Mouse (Mus musculus) hindbrain, embryonic 15.5 days (tissue): ENCODE measurements around the gene Hoxa4. TPM values are rescaled to one million over a fixed set of nuclear protein-coding genes. Genes with fewer than 3 reads are reported as not detected.

Experiments used
- ATAC-seq: fragments of 200-750 bp; cut with Nextera tagmentation; 2 replicates; pipeline ENCODE4 v1.8.0; 2017; ENCODE audit warnings: low read depth, moderate number of reproducible peaks, moderate TSS enrichment; ENCODE audit not compliant: low FRiP score
- H3K27ac ChIP-seq: fragments of 300-500 bp; sonication (generic); replicated peaks from 2 replicates; pipeline ENCODE4 v1.5.1; 2015; ENCODE audit warnings: mild to moderate bottlenecking, inconsistent platforms
- H3K27me3 ChIP-seq: fragments of 300-500 bp; sonication (generic); 2 replicates; pipeline ENCODE4 v1.6.1; 2015; ENCODE audit warnings: control low read depth, inconsistent platforms
- H3K36me3 ChIP-seq: fragments of 300-500 bp; sonication (generic); 2 replicates; pipeline ENCODE4 v1.6.1; 2015; ENCODE audit warnings: control low read depth, inconsistent platforms
- H3K4me1 ChIP-seq: fragments of 300-500 bp; sonication (generic); replicated peaks from 2 replicates; pipeline ENCODE4 v1.6.1; 2015; ENCODE audit warnings: control low read depth, inconsistent platforms
- H3K4me2 ChIP-seq: fragments of 300-500 bp; sonication (generic); 2 replicates; pipeline ENCODE4 v1.6.1; 2015; ENCODE audit warnings: moderate library complexity, mild to moderate bottlenecking, inconsistent platforms
- H3K4me3 ChIP-seq: fragments of 300-500 bp; sonication (generic); 2 replicates; pipeline ENCODE4 v1.5.1; 2015; ENCODE audit warnings: mild to moderate bottlenecking, inconsistent platforms
- H3K9ac ChIP-seq: fragments of 300-500 bp; sonication (generic); 2 replicates; pipeline ENCODE4 v1.6.1; 2015; ENCODE audit warnings: inconsistent platforms
- H3K9me3 ChIP-seq: fragments of 300-500 bp; sonication (generic); 2 replicates; pipeline ENCODE4 v1.6.1; 2016; ENCODE audit warnings: control low read depth, inconsistent platforms
- WGBS: fragments of 180-500 bp; shearing (Covaris S2); methylation state at CpG from one replicate; pipeline ENCODE4 v1.1.7; 2015; 5-methylcytosine and 5-hydroxymethylcytosine counted together
- polyA plus RNA-seq: library from polyadenylated mRNA; unstranded; fragments of >200 nt; fragmentation: Nextera tagmentation; extraction: Ambion mirVana; gene quantifications from 2 replicates; pipeline ENCODE4 v1.2.1, GENCODE M21; 2015

Hoxa4 gene
- polyA plus RNA-seq, 1 experiment from 2014 or later = 12.2 TPM

- Histone ChIP-seq H3K27me3 (peaks cover 32% of the 10 kb centered on the region), H3K4me1 (0 out of 2 replicates have a peak, but pooled peaks cover 8% of the 10 kb centered on the region)
Observed at GRCm38 (mm10) chr6:52179690-52180089, 11.9 kb downstream of the Hoxa4 start.

DNA sequence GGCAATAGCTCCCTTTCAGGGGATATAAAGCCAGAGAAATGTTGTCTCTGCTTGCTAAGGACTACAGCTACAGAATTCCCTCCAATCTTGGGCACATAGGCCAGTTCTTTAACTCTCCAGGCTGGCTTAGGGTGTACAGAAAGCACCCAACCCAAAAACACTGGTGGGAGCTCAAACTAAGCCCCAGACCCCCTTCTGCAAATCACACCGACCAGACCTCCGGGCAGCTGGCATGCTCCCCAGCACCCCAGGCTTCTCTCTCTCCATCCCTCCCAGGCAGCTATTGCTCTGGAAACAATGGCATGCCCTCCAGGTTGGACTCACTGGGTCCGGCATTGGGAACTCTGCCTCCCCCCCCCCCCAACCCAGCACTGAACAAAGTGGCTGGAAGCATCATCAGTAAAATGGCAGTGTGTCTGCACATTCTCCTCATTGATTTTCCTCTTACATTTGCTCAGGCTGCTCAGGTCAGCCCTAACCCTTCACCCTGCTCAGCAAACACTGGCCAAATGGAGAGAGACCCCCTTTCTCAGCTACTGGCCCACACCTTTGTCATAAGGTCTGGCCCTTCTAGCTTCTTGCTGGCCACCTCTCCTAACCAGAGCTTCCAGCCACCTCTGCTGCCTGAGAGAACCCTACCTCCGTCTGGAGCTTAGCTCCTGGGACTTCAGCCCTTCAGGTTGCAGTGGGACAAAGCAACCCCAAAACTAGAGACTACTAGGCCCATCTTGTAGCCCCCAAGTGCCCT is 12.5 kb downstream of the Hoxa4 start:
- no peaks in the 10 kb centered on the region for H3K36me3 ChIP-seq
- H3K27ac ChIP-seq = peak overlapping the region; percentile 92
- peak overlapping the region; percentile 97 for H3K4me2 ChIP-seq
- 4% methylated on average over 4 of the region's 4 CpGs for WGBS
- peak overlapping the region; percentile 64 for H3K9ac ChIP-seq
- ATAC-seq = no peak
- no peaks in the 10 kb centered on the region for H3K9me3 ChIP-seq
- 0 out of 2 replicates have a peak, but pooled peaks cover 5% of the 10 kb centered on the region for H3K4me1 ChIP-seq
- H3K27me3 ChIP-seq = peaks cover 32% of the 10 kb centered on the region
- peak overlapping the region; percentile 51 for H3K4me3 ChIP-seq

More at GRCm38 (mm10) chr6:52179690-52180089, 11.9 kb downstream of the Hoxa4 start:
- Histone ChIP-seq H3K4me2 (peak overlapping the region; percentile 97), H3K9me3 (no peaks in the 10 kb centered on the region), H3K36me3 (no peaks in the 10 kb centered on the region), H3K27ac (peak overlapping the region; percentile 92), H3K9ac (peak overlapping the region; percentile 64), H3K4me3 (peak overlapping the region; percentile 51)
- ATAC-seq = no peak
- under 1% methylated on average over 10 of the region's 10 CpGs for WGBS

- no peaks in the 10 kb centered on the region for H3K36me3 ChIP-seq
- H3K4me3 ChIP-seq = peak overlapping the region; percentile 51
- peak overlapping the region; percentile 92 for H3K27ac ChIP-seq
- H3K4me1 ChIP-seq = peaks cover 7% of the 10 kb centered on the region; the same call in 1 of the 2 replicates
- H3K9ac ChIP-seq = peak overlapping the region; percentile 64
- peak overlapping the region; percentile 97 for H3K4me2 ChIP-seq
- no peak for ATAC-seq
- WGBS = 2% methylated on average over 9 of the region's 9 CpGs
- peaks cover 28% of the 10 kb centered on the region for H3K27me3 ChIP-seq
- H3K9me3 ChIP-seq = no peaks in the 10 kb centered on the region
Observed at GRCm38 (mm10) chr6:52177806-52178205, 13.7 kb downstream of the Hoxa4 start.

GRCm38 (mm10) chr6:52177061-52177735 is 14.4 kb downstream of the Hoxa4 start, which contains the start of gene 5730596B20Rik:
Gene 5730596B20Rik, plus strand, starts transcription at chr6:52177498.
- 3% methylated on average over 36 of the region's 36 CpGs for WGBS
- peak within 1 kb of the TSS; percentile 51 for H3K4me3 ChIP-seq
- no peak for ATAC-seq
- H3K27me3 ChIP-seq = peaks cover 24% of the 10 kb centered on the region
- H3K4me2 ChIP-seq = peak within 1 kb of the TSS; percentile 97
- peak within 1 kb of the TSS; percentile 64 for H3K9ac ChIP-seq
- H3K36me3 ChIP-seq = no peaks in the 10 kb centered on the region
- H3K9me3 ChIP-seq = no peaks in the 10 kb centered on the region
- peaks cover 13% of the 10 kb centered on the region for H3K4me1 ChIP-seq
- H3K27ac ChIP-seq = peak within 1 kb of the TSS; percentile 92

DNA sequence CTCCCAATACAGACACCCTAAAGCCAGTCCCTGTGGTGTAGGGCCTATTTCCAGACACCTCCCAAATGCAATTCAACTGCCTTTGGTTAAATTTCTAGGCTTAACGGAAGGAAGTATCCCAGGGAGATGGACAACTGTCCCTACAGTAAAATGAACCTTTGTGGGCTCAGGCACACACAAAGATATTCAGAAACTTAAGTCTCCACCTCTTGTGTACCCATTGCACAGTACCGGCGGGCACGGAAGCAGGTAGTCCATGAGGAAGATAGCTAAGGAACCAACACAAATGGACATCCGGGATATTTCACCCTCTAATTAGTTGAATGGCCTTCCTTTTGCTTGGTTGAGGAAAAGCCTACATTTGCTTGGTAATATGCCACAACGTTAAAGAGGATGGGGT is 15.2 kb downstream of the Hoxa4 start:
- Histone ChIP-seq H3K9ac (peak overlapping the region; percentile 64), H3K4me2 (peak overlapping the region; percentile 97), H3K27ac (peak overlapping the region; percentile 92), H3K36me3 (no peaks in the 10 kb centered on the region), H3K27me3 (peaks cover 20% of the 10 kb centered on the region), H3K9me3 (no peaks in the 10 kb centered on the region), H3K4me1 (peaks cover 18% of the 10 kb centered on the region), H3K4me3 (peak overlapping the region; percentile 51)
- no peak for ATAC-seq
- under 1% methylated on average over 6 of the region's 6 CpGs for WGBS

GRCm38 (mm10) chr6:52175864-52176263 is 15.7 kb downstream of the Hoxa4 start:
- H3K4me3 ChIP-seq = peak overlapping the region; percentile 51

DNA sequence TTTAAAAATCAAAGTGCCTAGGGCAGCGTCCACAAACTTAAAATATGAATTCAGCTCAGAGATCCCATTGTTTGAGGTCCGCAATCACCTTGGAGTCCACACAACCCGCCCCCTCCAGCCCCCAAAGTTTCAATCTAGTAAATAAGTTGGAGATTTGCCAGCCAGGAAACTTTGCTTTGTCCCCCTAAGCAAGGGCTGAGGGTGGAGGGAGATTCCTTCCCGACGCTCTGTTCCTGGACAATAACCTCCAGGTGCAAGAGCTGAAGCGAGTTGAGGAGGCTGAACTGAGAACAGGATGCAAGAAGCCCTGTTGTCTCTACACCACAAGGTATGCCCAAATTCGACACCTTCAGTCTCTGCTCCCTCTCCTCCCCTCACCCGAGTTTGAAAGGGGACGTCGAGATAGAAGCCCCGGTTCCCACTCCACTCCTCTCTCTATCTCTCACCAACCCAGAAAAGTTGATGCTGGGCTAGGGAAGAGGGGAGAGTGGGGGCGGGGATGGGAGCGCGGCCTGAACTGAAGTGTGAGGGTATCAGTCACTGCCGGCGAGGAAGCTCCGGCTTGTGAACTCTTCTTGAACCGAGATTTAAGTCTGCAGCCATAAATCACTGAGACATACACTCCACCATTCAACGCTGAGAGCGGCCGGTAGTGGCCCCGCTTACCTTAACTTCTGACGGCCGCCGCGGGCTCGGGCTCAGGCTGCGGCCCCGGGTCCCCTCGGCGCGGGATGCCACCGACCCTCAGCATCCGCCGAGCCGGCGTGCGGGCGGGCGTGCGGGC is 16.4 kb downstream of the Hoxa4 start:
- no peak for ATAC-seq
- peak overlapping the region; percentile 64 for H3K9ac ChIP-seq
- peak overlapping the region; percentile 51 for H3K4me3 ChIP-seq
- 1% methylated on average over 41 of the region's 41 CpGs for WGBS
- peak overlapping the region; percentile 92 for H3K27ac ChIP-seq
- H3K27me3 ChIP-seq = peaks cover 22% of the 10 kb centered on the region
- no peaks in the 10 kb centered on the region for H3K9me3 ChIP-seq
- peak overlapping the region; percentile 97 for H3K4me2 ChIP-seq
- H3K4me1 ChIP-seq = peaks cover 30% of the 10 kb centered on the region
- H3K36me3 ChIP-seq = no peaks in the 10 kb centered on the region

More at GRCm38 (mm10) chr6:52175864-52176263, 15.7 kb downstream of the Hoxa4 start:
- H3K9ac ChIP-seq = peak overlapping the region; percentile 64
- peaks cover 23% of the 10 kb centered on the region for H3K4me1 ChIP-seq
- H3K4me2 ChIP-seq = peak overlapping the region; percentile 97
- H3K27ac ChIP-seq = peak overlapping the region; percentile 92
- no peaks in the 10 kb centered on the region for H3K9me3 ChIP-seq
- no peaks in the 10 kb centered on the region for H3K36me3 ChIP-seq
- WGBS = 1% methylated on average over 10 of the region's 35 CpGs
- peaks cover 18% of the 10 kb centered on the region for H3K27me3 ChIP-seq
- peak; percentile 60 for ATAC-seq

- WGBS = 3% methylated on average over 4 of the region's 4 CpGs
- Histone ChIP-seq H3K27ac (peak overlapping the region; percentile 95), H3K36me3 (no peaks in the 10 kb centered on the region), H3K9me3 (no peaks in the 10 kb centered on the region), H3K27me3 (peaks cover 12% of the 10 kb centered on the region), H3K4me3 (peak overlapping the region; percentile 51), H3K4me1 (peaks cover 37% of the 10 kb centered on the region), H3K9ac (peak overlapping the region; percentile 46; the same call in 1 of the 2 replicates), H3K4me2 (peak overlapping the region; percentile 97)
- no peak for ATAC-seq
Observed at GRCm38 (mm10) chr6:52173648-52174047, 17.9 kb downstream of the Hoxa4 start.

- Histone ChIP-seq H3K27ac (peak overlapping the region; percentile 95), H3K4me1 (peaks cover 37% of the 10 kb centered on the region), H3K4me3 (peak overlapping the region; percentile 51), H3K27me3 (peaks cover 12% of the 10 kb centered on the region; the same call in 1 of the 2 replicates), H3K36me3 (no peaks in the 10 kb centered on the region), H3K9me3 (no peaks in the 10 kb centered on the region), H3K4me2 (peak overlapping the region; percentile 97), H3K9ac (peak overlapping the region; percentile 68)
- ATAC-seq = peak; percentile 91
- under 1% methylated on average over 35 of the region's 35 CpGs for WGBS
Observed at GRCm38 (mm10) chr6:52172501-52172900, 19.1 kb downstream of the Hoxa4 start.

- WGBS = 5% methylated on average over 7 of the region's 7 CpGs
- Histone ChIP-seq H3K4me1 (peaks cover 37% of the 10 kb centered on the region), H3K9me3 (no peaks in the 10 kb centered on the region), H3K9ac (peak overlapping the region; percentile 68), H3K36me3 (no peaks in the 10 kb centered on the region), H3K27me3 (peaks cover 12% of the 10 kb centered on the region; the same call in 1 of the 2 replicates), H3K4me3 (peak overlapping the region; percentile 51), H3K4me2 (peak overlapping the region; percentile 97), H3K27ac (peak overlapping the region; percentile 95)
- ATAC-seq = no peak
Observed at GRCm38 (mm10) chr6:52171938-52172337, 19.6 kb downstream of the Hoxa4 start.

DNA sequence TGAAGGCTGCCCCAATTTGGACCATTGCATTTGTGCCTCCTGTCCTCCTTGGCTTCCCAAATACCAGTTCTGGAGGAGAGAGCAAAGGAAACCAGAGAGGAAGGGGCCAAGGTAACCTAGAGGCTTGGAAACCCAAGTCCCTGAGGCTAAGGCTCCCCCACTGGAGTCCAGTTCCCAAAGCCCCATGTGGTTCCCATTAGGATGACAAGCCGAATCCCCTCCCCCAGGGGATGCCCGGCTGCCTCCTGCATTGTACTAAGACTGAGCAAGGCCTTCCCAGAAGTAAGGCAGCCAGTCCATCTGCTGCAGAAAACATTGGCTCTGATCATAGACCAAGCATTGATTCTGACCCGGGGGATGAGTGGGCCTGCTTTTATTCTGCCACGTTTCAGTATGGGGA is 20.2 kb downstream of the Hoxa4 start:
- Histone ChIP-seq H3K4me2 (peak overlapping the region; percentile 97), H3K4me3 (peak overlapping the region; percentile 51), H3K9me3 (no peaks in the 10 kb centered on the region), H3K36me3 (no peaks in the 10 kb centered on the region), H3K9ac (peak overlapping the region; percentile 68), H3K27me3 (peaks cover 12% of the 10 kb centered on the region; the same call in 1 of the 2 replicates), H3K4me1 (peaks cover 37% of the 10 kb centered on the region), H3K27ac (peak overlapping the region; percentile 95)
- no peak for ATAC-seq
- WGBS = 7% methylated on average over 4 of the region's 4 CpGs
